Mouse (Mus musculus): ENCODE data around the gene Clasp2. TPM values are rescaled to one million over a fixed set of nuclear protein-coding genes. Genes with fewer than 3 reads are reported as not detected.

The Clasp2 gene
- polyA plus RNA-seq, 1 experiment from 2014 or later: 28.0 TPM

DNA sequence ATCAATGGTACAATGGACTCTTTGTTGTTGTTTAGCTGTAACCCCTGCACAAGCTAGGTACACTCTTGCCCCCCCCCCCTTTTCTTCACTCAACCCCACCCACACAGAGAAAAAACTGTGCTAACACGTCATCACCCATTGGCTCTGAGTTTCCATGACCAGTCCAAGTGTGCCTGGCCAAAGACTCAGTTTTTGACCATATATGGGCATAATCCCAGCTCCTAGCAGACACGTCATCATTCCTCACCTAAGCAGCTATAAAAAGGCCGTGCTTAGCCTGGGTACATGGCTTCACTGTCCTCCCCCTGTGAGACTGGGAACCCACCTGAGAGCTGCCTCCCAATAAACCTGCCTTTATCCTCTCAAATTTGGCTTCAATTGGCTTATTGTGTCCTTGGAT, 15.1 kb upstream of the Clasp2 start:
- WGBS: 63% methylated on average over 3 of the region's 3 CpGs
- no peak for ATAC-seq (ENCODE audit: insufficient number of reproducible peaks, insufficient read depth, low FRiP score, low TSS enrichment, low read depth)
- H3K27me3 ChIP-seq: no peaks in the 10 kb centered on the region
- no peaks in the 10 kb centered on the region for H3K36me3 ChIP-seq
- no peak overlapping the region for H3K27ac ChIP-seq
- no peak overlapping the region for H3K9ac ChIP-seq
- H3K4me1 ChIP-seq: no peaks in the 10 kb centered on the region
- no peaks in the 10 kb centered on the region for H3K9me3 ChIP-seq
- no peak overlapping the region for H3K4me3 ChIP-seq
- H3K4me2 ChIP-seq: no peak overlapping the region

DNA sequence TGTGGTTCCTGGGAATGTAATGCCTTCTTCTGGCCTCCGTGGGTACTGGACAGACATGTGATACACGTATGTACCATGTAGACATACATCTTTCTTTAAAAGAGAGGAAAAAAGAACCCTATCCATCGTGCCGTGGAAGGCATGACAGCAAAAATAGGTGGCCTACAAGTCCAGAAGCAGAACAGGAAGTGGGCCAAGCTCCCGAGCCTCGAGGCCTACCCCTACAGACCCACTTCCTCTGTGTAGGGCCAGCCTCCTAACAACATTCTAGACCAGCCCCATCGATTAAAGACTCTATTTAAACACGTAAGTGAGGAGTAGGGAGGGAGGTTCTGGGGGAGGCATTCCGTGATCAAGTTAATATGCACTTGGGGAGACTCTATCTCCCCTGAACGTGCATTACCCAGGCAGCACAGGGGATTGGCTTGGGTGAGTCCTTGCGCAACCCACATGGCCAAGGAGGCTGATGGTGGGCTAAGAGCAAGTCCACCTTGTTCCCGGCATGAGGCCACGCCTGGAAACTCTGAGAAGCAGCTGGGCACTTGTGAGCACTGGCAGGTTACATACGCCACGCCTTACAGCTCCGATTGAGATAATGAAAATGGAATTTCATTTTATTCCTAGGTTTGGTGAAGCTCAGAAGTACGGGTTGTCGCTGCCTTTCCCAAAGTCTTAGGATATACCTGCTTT, 14.1 kb upstream of the Clasp2 start:
- Histone ChIP-seq H3K4me2 (no peak overlapping the region), H3K4me3 (no peak overlapping the region), H3K9ac (no peak overlapping the region), H3K36me3 (no peaks in the 10 kb centered on the region), H3K4me1 (no peaks in the 10 kb centered on the region), H3K9me3 (no peaks in the 10 kb centered on the region), H3K27me3 (no peaks in the 10 kb centered on the region), H3K27ac (no peak overlapping the region)
- no peak for ATAC-seq (ENCODE audit: insufficient number of reproducible peaks, insufficient read depth, low FRiP score, low TSS enrichment, low read depth)
- WGBS: 87% methylated on average over 18 of the region's 18 CpGs

DNA sequence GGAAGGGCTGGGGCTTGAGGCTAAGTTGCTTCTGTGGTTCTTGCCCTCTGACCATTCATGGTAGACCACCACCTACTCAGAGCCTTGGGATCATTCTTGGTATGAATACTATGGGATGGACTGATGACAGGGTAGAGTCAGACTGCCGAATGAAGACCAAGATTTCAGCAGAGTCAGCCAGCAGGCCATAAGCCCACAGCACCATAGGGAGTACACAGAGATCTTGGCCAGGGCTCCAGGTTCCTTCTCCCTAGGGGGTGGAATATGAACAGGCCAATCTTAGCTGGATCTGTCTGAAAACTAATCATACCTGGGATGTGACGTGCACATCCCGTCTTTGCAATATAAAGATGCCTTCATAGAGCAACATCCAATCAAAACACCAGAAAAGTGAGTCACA, 9.7 kb upstream of the Clasp2 start:
- no peak overlapping the region for H3K9ac ChIP-seq
- WGBS: 80% methylated on average over 3 of the region's 3 CpGs
- H3K4me2 ChIP-seq: no peak overlapping the region
- H3K4me3 ChIP-seq: no peak overlapping the region
- no peaks in the 10 kb centered on the region for H3K4me1 ChIP-seq
- H3K9me3 ChIP-seq: no peaks in the 10 kb centered on the region
- H3K27me3 ChIP-seq: no peaks in the 10 kb centered on the region
- H3K27ac ChIP-seq: no peak overlapping the region
- no peak for ATAC-seq (ENCODE audit: insufficient number of reproducible peaks, insufficient read depth, low FRiP score, low TSS enrichment, low read depth)
- no peaks in the 10 kb centered on the region for H3K36me3 ChIP-seq

DNA sequence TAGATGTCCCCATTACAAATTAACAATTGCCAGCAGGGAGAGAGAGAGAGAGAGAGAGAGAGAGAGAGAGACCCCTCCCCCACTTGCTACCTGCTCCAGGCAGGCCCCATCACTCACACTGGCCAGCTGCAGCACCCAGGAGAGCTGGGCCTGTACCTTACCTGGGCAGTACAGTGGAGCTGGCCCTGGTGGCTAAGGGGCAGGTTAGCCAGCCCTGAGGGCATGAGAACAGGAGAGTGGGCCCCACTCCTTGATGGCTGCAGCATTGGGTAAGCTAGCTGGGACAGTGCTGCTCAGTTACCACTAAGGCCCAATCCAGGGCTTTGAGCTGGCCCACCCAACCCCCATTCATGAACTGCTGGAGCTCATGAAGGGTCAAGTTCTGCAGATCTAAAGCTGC, 5.4 kb upstream of the Clasp2 start:
- no peak overlapping the region for H3K4me2 ChIP-seq
- H3K9me3 ChIP-seq: no peaks in the 10 kb centered on the region
- H3K4me3 ChIP-seq: no peak overlapping the region
- H3K27ac ChIP-seq: no peak overlapping the region
- no peaks in the 10 kb centered on the region for H3K36me3 ChIP-seq
- H3K27me3 ChIP-seq: no peaks in the 10 kb centered on the region
- no peak overlapping the region for H3K9ac ChIP-seq
- peaks cover 7% of the 10 kb centered on the region for H3K4me1 ChIP-seq
- 0 out of 2 replicates have a peak, but pooled peaks have one; percentile 56 for ATAC-seq (ENCODE audit: insufficient number of reproducible peaks, insufficient read depth, low FRiP score, low TSS enrichment, low read depth)

DNA sequence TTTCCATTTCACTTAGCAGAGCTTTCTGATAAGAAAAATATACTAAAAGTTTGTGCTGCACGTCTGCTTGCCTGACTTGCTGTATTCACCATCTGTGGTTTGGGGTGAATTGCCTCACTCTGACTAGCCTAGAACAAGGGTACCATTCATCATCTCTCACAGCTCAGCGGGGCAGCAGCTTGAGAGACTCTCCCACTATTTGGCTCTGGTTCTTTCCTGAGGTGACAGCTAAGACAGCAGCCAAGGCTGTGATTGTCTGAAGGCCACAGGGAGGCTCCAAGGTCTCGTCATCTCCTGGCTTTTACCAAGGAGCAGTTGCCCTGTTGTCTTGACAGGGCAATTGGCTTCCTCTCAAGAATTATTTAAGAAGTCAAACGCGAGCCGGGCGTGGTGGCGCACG, 3.3 kb upstream of the Clasp2 start:
- Histone ChIP-seq H3K36me3 (no peaks in the 10 kb centered on the region), H3K4me3 (no peak overlapping the region), H3K27ac (no peak overlapping the region), H3K9me3 (no peaks in the 10 kb centered on the region), H3K27me3 (no peaks in the 10 kb centered on the region), H3K9ac (no peak overlapping the region), H3K4me1 (peaks cover 8% of the 10 kb centered on the region), H3K4me2 (no peak overlapping the region)
- no peak for ATAC-seq (ENCODE audit: insufficient number of reproducible peaks, insufficient read depth, low FRiP score, low TSS enrichment, low read depth)
- 59% methylated on average over 9 of the region's 9 CpGs for WGBS

DNA sequence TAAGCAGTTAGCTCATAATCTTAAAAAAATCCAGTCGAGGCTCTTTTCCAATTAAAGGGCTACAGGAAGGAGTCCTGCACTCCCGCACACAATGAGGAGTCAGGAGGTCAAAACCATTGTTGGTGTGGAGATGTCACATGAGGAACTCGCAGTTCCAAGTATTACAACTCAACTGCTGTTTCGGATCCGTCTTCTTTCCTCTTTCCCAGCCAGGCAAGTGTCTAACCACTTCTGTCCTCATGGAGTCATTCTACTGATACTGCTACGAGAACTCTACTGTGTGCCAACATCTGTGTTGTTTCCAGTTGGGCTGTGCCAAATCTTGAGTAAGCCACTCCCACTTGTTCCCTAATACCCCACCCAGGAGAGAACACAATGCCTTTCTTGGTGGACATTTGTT, 2.3 kb upstream of the Clasp2 start:
- H3K4me3 ChIP-seq: no peak overlapping the region
- 77% methylated on average over 6 of the region's 6 CpGs for WGBS
- H3K9me3 ChIP-seq: no peaks in the 10 kb centered on the region
- no peaks in the 10 kb centered on the region for H3K36me3 ChIP-seq
- no peak overlapping the region for H3K9ac ChIP-seq
- H3K4me1 ChIP-seq: peaks cover 12% of the 10 kb centered on the region
- ATAC-seq (ENCODE audit: insufficient number of reproducible peaks, insufficient read depth, low FRiP score, low TSS enrichment, low read depth): no peak
- H3K4me2 ChIP-seq: no peak overlapping the region
- H3K27me3 ChIP-seq: no peaks in the 10 kb centered on the region
- no peak overlapping the region for H3K27ac ChIP-seq

DNA sequence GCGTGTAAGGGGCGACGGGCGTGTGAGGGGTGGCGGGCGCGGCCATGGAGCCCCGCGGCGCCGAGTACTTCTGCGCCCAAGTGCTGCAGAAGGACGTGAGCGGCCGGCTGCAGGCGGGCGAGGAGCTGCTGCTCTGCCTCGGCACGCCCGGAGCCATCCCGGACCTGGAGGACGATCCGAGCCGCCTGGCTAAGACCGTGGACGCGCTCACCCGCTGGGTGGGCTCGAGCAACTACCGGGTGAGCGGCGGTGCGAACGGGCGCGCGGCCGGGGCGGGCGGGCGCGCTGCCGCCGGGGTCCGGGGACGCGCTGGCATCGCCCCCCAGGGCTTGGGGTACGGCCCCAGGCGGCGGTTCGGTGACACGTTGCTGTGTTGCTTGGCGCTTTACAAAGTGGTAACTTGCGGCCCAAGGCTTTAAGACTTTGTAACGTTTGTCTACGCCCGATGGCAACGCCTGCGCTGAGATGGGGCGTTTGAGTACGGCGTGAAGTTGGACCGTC, 414 bp downstream of the Clasp2 start:
- Histone ChIP-seq H3K9me3 (no peaks in the 10 kb centered on the region), H3K27ac (peak overlapping the region; percentile 86), H3K4me1 (peaks cover 12% of the 10 kb centered on the region), H3K36me3 (no peaks in the 10 kb centered on the region), H3K4me2 (peak overlapping the region; percentile 91), H3K27me3 (no peaks in the 10 kb centered on the region), H3K4me3 (peak overlapping the region; percentile 93), H3K9ac (peak overlapping the region; percentile 91)
- ATAC-seq (ENCODE audit: insufficient number of reproducible peaks, insufficient read depth, low FRiP score, low TSS enrichment, low read depth): peak; percentile 73
- WGBS: under 1% methylated on average over 64 of the region's 64 CpGs

DNA sequence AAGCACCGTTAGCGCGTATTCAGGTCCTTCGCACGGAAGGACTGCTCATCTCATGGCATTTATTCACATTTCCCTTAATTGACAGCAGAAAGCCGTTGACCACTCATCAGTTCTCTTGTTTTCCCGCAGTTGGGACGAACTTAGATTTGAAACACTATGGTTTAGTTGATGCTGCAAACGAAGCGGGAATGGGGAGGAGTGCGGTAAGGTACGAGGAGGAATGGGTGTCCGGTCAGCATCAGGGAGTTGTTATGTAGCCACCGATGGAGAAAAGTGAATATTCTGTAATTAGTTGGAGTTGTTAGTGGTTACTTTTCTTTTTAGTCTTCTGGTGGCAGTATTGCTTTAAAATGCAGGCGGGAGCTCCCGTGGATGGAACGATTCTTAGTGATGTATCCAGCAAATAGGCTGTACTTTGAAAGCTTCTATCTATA, 1.1 kb downstream of the Clasp2 start:
- no peaks in the 10 kb centered on the region for H3K27me3 ChIP-seq
- peaks cover 12% of the 10 kb centered on the region for H3K4me1 ChIP-seq
- H3K9me3 ChIP-seq: no peaks in the 10 kb centered on the region
- H3K36me3 ChIP-seq: no peaks in the 10 kb centered on the region
- peak overlapping the region; percentile 91 for H3K4me2 ChIP-seq
- peak overlapping the region; percentile 93 for H3K4me3 ChIP-seq
- no peak for ATAC-seq (ENCODE audit: insufficient number of reproducible peaks, insufficient read depth, low FRiP score, low TSS enrichment, low read depth)
- peak overlapping the region; percentile 91 for H3K9ac ChIP-seq
- 2% methylated on average over 17 of the region's 17 CpGs for WGBS
- no peak overlapping the region for H3K27ac ChIP-seq

DNA sequence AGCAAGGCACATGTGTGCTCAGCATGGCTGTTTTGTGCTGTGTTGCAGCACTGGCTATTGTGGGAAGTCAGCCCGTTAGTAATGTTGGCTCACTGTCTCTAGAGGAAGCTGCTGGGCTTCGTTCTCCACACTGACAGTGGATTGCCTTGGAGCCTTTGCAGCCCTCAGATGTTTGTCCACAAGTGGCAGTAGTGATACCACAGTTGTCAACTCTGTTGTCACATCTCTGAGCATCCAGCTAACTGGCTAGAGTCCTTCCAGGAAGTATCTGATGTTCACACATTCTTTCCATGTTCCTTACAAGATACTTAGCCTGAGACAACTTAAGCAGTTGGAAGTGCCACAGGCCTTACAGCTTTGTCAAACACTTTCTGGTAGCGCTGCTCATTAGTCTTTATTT, 2.0 kb downstream of the Clasp2 start:
- WGBS: 60% methylated on average over 3 of the region's 3 CpGs
- Histone ChIP-seq H3K27ac (no peak overlapping the region), H3K4me1 (peaks cover 12% of the 10 kb centered on the region), H3K9me3 (no peaks in the 10 kb centered on the region), H3K9ac (no peak overlapping the region), H3K36me3 (no peaks in the 10 kb centered on the region), H3K27me3 (no peaks in the 10 kb centered on the region), H3K4me2 (peak overlapping the region; percentile 91), H3K4me3 (0 out of 2 replicates have a peak overlapping the region, but pooled peaks have one; percentile 93)
- no peak for ATAC-seq (ENCODE audit: insufficient number of reproducible peaks, insufficient read depth, low FRiP score, low TSS enrichment, low read depth)

DNA sequence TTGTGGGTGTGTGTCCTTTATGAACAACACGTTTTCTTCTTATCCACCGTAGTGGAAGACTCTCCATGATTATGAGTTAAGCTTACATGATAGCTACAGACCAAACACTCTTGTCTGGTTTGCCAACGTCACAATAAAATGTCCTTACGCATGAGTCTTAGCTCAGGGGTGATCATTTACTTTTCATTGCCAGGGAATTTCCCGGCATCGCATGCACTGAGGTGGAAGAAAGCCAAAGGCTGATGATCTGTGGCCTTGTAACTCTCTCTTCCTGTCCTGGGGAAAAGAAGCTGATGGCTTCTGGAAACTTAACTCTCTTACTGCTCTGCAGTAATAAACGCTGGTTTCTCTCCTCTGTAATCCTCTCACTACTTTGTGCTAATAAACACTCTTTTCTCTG, 8.1 kb downstream of the Clasp2 start:
- Histone ChIP-seq H3K4me2 (no peak overlapping the region), H3K9ac (no peak overlapping the region), H3K27ac (no peak overlapping the region), H3K36me3 (peaks cover 6% of the 10 kb centered on the region), H3K4me3 (no peak overlapping the region), H3K9me3 (no peaks in the 10 kb centered on the region), H3K4me1 (no peaks in the 10 kb centered on the region), H3K27me3 (no peaks in the 10 kb centered on the region)
- 78% methylated on average over 7 of the region's 7 CpGs for WGBS
- no peak for ATAC-seq (ENCODE audit: insufficient number of reproducible peaks, insufficient read depth, low FRiP score, low TSS enrichment, low read depth)

DNA sequence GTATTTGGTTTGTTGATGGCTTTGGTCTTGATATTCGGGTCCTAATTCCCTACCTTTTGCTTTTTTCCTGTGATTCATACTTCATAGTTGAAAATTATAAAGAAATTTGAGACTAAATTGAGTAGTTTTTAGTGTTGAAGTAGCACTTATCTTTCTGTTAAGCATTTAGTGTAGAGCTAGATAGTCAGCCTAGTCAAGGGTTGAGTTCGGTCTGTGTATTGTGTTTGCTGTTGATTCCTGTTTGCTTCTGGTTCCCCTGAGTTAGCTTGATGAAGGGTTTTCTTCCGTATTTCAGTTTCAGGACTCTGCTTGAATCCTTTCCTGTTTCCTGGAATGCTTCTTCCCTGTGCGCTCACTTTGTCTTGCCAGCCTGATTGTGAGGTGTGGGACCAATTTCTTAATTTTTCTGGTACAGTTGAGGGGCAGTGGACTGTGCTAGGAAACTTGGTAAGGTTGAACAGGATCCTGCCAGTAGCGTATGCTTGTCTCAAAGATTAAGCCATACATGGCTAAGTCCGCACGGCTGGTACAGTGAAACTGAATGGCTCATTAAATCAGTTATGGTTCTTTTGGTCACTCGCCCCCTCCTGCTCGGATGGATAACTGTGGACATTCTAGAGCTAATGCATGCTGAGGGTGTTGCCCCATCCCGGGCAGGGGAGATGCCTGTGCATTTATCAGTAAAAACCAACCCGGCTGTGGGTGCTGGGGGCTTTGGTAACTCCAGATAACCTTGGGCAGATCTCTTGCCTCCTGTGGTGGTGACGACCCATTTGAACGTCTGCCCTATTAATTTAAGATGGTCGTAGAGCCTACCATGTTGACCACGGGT, 14.8 kb downstream of the Clasp2 start:
- Histone ChIP-seq H3K36me3 (peaks cover 14% of the 10 kb centered on the region), H3K27me3 (no peaks in the 10 kb centered on the region), H3K9ac (no peak overlapping the region), H3K27ac (no peak overlapping the region), H3K4me2 (no peak overlapping the region), H3K9me3 (peaks cover 3% of the 10 kb centered on the region; the same call in 1 of the 2 replicates), H3K4me1 (no peaks in the 10 kb centered on the region), H3K4me3 (no peak overlapping the region)
- WGBS: 87% methylated on average over 15 of the region's 15 CpGs
- ATAC-seq (ENCODE audit: insufficient number of reproducible peaks, insufficient read depth, low FRiP score, low TSS enrichment, low read depth): no peak

DNA sequence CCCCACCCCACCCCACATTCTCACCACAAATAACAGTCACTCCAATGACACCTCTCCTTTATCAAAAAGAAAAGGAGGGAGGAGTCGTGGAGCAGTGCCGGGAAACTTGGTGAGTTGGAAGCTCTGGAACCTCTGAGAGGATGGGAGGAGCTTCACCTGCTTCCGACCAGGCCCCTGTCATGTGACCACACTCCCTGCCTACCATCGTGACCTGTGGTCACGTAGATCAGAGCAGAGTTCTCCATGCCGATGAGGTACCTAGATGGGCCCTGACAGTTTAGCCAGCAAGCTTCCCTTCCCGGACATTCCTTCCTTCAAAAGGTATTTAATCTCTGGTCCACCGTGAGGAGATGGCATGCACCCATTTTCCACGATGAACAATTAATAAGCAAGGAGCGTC, 17.2 kb downstream of the Clasp2 start:
- ATAC-seq (ENCODE audit: insufficient number of reproducible peaks, insufficient read depth, low FRiP score, low TSS enrichment, low read depth): no peak
- Histone ChIP-seq H3K4me1 (no peaks in the 10 kb centered on the region), H3K27me3 (no peaks in the 10 kb centered on the region), H3K4me3 (no peak overlapping the region), H3K4me2 (no peak overlapping the region), H3K27ac (no peak overlapping the region), H3K9ac (no peak overlapping the region), H3K9me3 (peaks cover 3% of the 10 kb centered on the region; the same call in 1 of the 2 replicates), H3K36me3 (peaks cover 19% of the 10 kb centered on the region)
- 95% methylated on average over 10 of the region's 10 CpGs for WGBS

Data from embryonic facial prominence, embryonic 13.5 days (tissue).